Mouse (Mus musculus) heart, postnatal 0 days (tissue): Measurements from ENCODE around the gene Gm10160. TPM values are rescaled to one million over a fixed set of nuclear protein-coding genes. Genes with fewer than 3 reads are reported as not detected.

Source experiments
- ATAC-seq: fragments of 200-750 bp; cut with Nextera tagmentation; 2 replicates; pipeline ENCODE4 v1.8.0; 2017; ENCODE audit warnings: low read depth, moderate number of reproducible peaks, moderate library complexity; ENCODE audit not compliant: insufficient read depth
- DNase-seq: peaks from one replicate; pipeline ENCODE4 v3.0.0-alpha.2; 2016; ENCODE audit warnings: low spot score
- H3K27ac ChIP-seq: fragments of 300-500 bp; sonication (generic); 2 replicates; pipeline ENCODE4 v1.5.1; 2014; ENCODE audit warnings: low read depth, mild to moderate bottlenecking
- H3K27me3 ChIP-seq: fragments of 300-500 bp; sonication (generic); 2 replicates; pipeline ENCODE4 v1.6.1; 2014; ENCODE audit warnings: low read length, mixed read lengths; ENCODE audit not compliant: control insufficient read depth, insufficient read depth
- H3K36me3 ChIP-seq: fragments of 300-500 bp; sonication (generic); replicated peaks from 2 replicates; pipeline ENCODE4 v1.6.1; 2014; ENCODE audit warnings: low read length, mixed read lengths; ENCODE audit not compliant: control insufficient read depth, insufficient read depth
- H3K4me1 ChIP-seq: fragments of 300-500 bp; sonication (generic); 2 replicates; pipeline ENCODE4 v1.6.1; 2014; ENCODE audit warnings: antibody characterized with exemption; ENCODE audit not compliant: control insufficient read depth, insufficient read depth
- H3K4me2 ChIP-seq: fragments of 300-500 bp; sonication (generic); 2 replicates; pipeline ENCODE4 v1.6.1; 2014; ENCODE audit warnings: low read depth, mild to moderate bottlenecking, low read length, moderate library complexity
- H3K4me3 ChIP-seq: fragments of 300-500 bp; sonication (generic); 2 replicates; pipeline ENCODE4 v1.5.1; 2014; ENCODE audit warnings: low read depth, low read length
- H3K9ac ChIP-seq: fragments of 300-500 bp; sonication (generic); replicated peaks from 2 replicates; pipeline ENCODE4 v1.6.1; 2014; ENCODE audit warnings: low read depth, low read length, mixed read lengths
- H3K9me3 ChIP-seq: fragments of 300-500 bp; sonication (generic); replicated peaks from 2 replicates; pipeline ENCODE4 v1.6.1; 2016; ENCODE audit warnings: low read length; ENCODE audit not compliant: control insufficient read depth
- CTCF ChIP-seq: IDR thresholded peaks from 2 replicates; pipeline ENCODE4 v1.5.1; 2016; ENCODE audit warnings: antibody characterized with exemption, control low read depth, low read depth
- EP300 ChIP-seq: IDR thresholded peaks from 2 replicates; pipeline ENCODE4 v1.6.1; 2016; ENCODE audit warnings: antibody characterized with exemption, low read depth
- WGBS: fragments of 180-500 bp; shearing (Covaris S2); extraction: QIAGEN DNeasy Blood & Tissue Kit; methylation state at CpG from one replicate; pipeline ENCODE4 v1.1.7; 2014; 5-methylcytosine and 5-hydroxymethylcytosine counted together
- polyA plus RNA-seq: library from polyadenylated mRNA; unstranded; fragments of >200 nt; fragmentation: Nextera tagmentation; extraction: Ambion mirVana; gene quantifications from 2 replicates; pipeline ENCODE4 v1.2.1, GENCODE M21; 2015
- total RNA-seq: library from RNA; depleted of rRNA; stranded (reverse); fragments of >200 nt; gene quantifications from 2 replicates; pipeline ENCODE4 v1.2.3, GENCODE M21; 2014; ENCODE audit warnings: low replicate concordance

The Gm10160 gene
- total and polyA plus RNA-seq, 2 experiments from 2014 or later, result not detected

GRCm38 (mm10) chr7:81849214-81849613 lies 6.4 kb downstream of the Gm10160 start:
- Histone ChIP-seq H3K4me1 (peaks cover under 1% of the 10 kb centered on the region; the same call in 1 of the 2 replicates), H3K9me3 (no peaks in the 10 kb centered on the region), H3K4me2 (no peak overlapping the region), H3K4me3 (no peak overlapping the region), H3K27me3 (no peaks in the 10 kb centered on the region), H3K27ac (no peak overlapping the region), H3K9ac (no peak overlapping the region), H3K36me3 (no peaks in the 10 kb centered on the region)
- ATAC-seq (no peak), DNase-seq (no peak)
- WGBS, result 76% methylated on average over 5 of the region's 5 CpGs
- TF ChIP-seq CTCF (no peak), EP300 (no peak)

GRCm38 (mm10) chr7:81847777-81848176 lies 7.8 kb downstream of the Gm10160 start:
- H3K27me3 ChIP-seq, result no peaks in the 10 kb centered on the region
- no peak overlapping the region for H3K9ac ChIP-seq
- no peaks in the 10 kb centered on the region for H3K36me3 ChIP-seq
- 70% methylated on average over 4 of the region's 4 CpGs for WGBS
- no peak for TF ChIP-seq EP300
- TF ChIP-seq CTCF, result no peak
- no peaks in the 10 kb centered on the region for H3K4me1 ChIP-seq
- ATAC-seq (no peak), DNase-seq (no peak)
- H3K4me2 ChIP-seq, result no peak overlapping the region
- no peaks in the 10 kb centered on the region for H3K9me3 ChIP-seq
- no peak overlapping the region for H3K4me3 ChIP-seq
- H3K27ac ChIP-seq, result no peak overlapping the region

GRCm38 (mm10) chr7:81847010-81847409 lies 8.6 kb downstream of the Gm10160 start:
- no peak for DNase-seq
- Histone ChIP-seq H3K9ac (no peak overlapping the region), H3K36me3 (no peaks in the 10 kb centered on the region), H3K9me3 (no peaks in the 10 kb centered on the region), H3K4me3 (no peak overlapping the region), H3K27ac (no peak overlapping the region), H3K4me1 (no peaks in the 10 kb centered on the region), H3K27me3 (no peaks in the 10 kb centered on the region), H3K4me2 (no peak overlapping the region)
- TF ChIP-seq CTCF (no peak), EP300 (no peak)
- 44% methylated on average over 8 of the region's 8 CpGs for WGBS
- peak; percentile 55 for ATAC-seq

- TF ChIP-seq CTCF, result no peak
- TF ChIP-seq EP300, result no peak
- whole genome bisulfite sequencing, result 75% methylated on average over 8 of the region's 8 CpGs
- Histone ChIP-seq H3K4me3 (no peak overlapping the region), H3K4me2 (no peak overlapping the region), H3K4me1 (no peaks in the 10 kb centered on the region), H3K27ac (no peak overlapping the region), H3K36me3 (no peaks in the 10 kb centered on the region), H3K9ac (no peak overlapping the region), H3K27me3 (no peaks in the 10 kb centered on the region), H3K9me3 (no peaks in the 10 kb centered on the region)
- no peak for DNase-seq
- ATAC-seq, result no peak
These were observed 9.6 kb downstream of the Gm10160 start for GRCm38 (mm10) chr7:81846008-81846407.

- no peak overlapping the region for H3K9ac ChIP-seq
These were observed 10.3 kb downstream of the Gm10160 start for GRCm38 (mm10) chr7:81845313-81845712.

GRCm38 (mm10) chr7:81844801-81845200 lies 10.8 kb downstream of the Gm10160 start:
- TF ChIP-seq CTCF (no peak), EP300 (no peak)
- no peaks in the 10 kb centered on the region for H3K36me3 ChIP-seq
- H3K9me3 ChIP-seq, result no peaks in the 10 kb centered on the region
- H3K4me3 ChIP-seq, result no peak overlapping the region
- no peak overlapping the region for H3K4me2 ChIP-seq
- H3K27me3 ChIP-seq, result no peaks in the 10 kb centered on the region
- 0 out of 2 replicates have a peak, but pooled peaks cover 6% of the 10 kb centered on the region for H3K4me1 ChIP-seq
- no peak overlapping the region for H3K9ac ChIP-seq
- no peak overlapping the region for H3K27ac ChIP-seq
- no peak for ATAC-seq
- WGBS, result 64% methylated on average over 11 of the region's 11 CpGs
- DNase-seq, result no peak

More at GRCm38 (mm10) chr7:81845313-81845712, 10.3 kb downstream of the Gm10160 start:
- H3K27ac ChIP-seq, result no peak overlapping the region
- H3K36me3 ChIP-seq, result no peaks in the 10 kb centered on the region
- H3K4me2 ChIP-seq, result no peak overlapping the region
- no peaks in the 10 kb centered on the region for H3K27me3 ChIP-seq
- H3K9me3 ChIP-seq, result no peaks in the 10 kb centered on the region
- no peak for TF ChIP-seq EP300
- TF ChIP-seq CTCF, result no peak
- ATAC-seq (no peak), DNase-seq (no peak)
- 74% methylated on average over 3 of the region's 3 CpGs for WGBS
- no peak overlapping the region for H3K4me3 ChIP-seq
- H3K4me1 ChIP-seq, result 0 out of 2 replicates have a peak, but pooled peaks cover 4% of the 10 kb centered on the region
